In genomic region chr13:69640126-69640525, GRCm38 (mm10) we compare ENCODE assay signal across 22 mouse cellular contexts.
"Had no signal": no experiment of that assay in that cellular context is flagged by ENCODE, and none has a peak within 500 bp of the region (broad histone marks: within the 10 kb centered on the region; RNA-seq: fewer than 3 reads in every experiment).

No protein-coding gene starts in this region.

- H3K9ac ChIP-seq: forebrain, postnatal 0 days; heart, embryonic 12.5 days; hindbrain, embryonic 13.5 days; hindbrain, embryonic 15.5 days; kidney, embryonic 15.5 days; limb, embryonic 13.5 days; limb, embryonic 15.5 days; liver, embryonic 14.5 days had no signal

- ATAC-seq: forebrain, postnatal 0 days; hindbrain, postnatal 0 days; intestine, embryonic 16.5 days had no signal

- DNase-seq: forebrain, postnatal 0 days; gastrocnemius, postnatal 14 days; gastrocnemius, postnatal 36 days; heart, adult 18-20 months; kidney, adult 11 months; kidney, adult 2 months; kidney, adult 9 months; kidney, postnatal 14 days; kidney, postnatal 36 days; layer of hippocampus, adult 9-11 months; layer of hippocampus, postnatal 36 days; left cerebral cortex, postnatal 4 days had no signal

- H3K4me2 ChIP-seq: heart, embryonic 12.5 days; hindbrain, embryonic 13.5 days; hindbrain, embryonic 15.5 days; kidney, embryonic 15.5 days; limb, embryonic 13.5 days; limb, embryonic 15.5 days had no signal

- H3K9me3 ChIP-seq: heart, embryonic 12.5 days; hindbrain, embryonic 13.5 days; hindbrain, embryonic 15.5 days; kidney, embryonic 15.5 days; limb, embryonic 13.5 days; limb, embryonic 15.5 days had no signal

- H3K4me3 ChIP-seq: heart, embryonic 12.5 days; hindbrain, embryonic 13.5 days; hindbrain, embryonic 15.5 days; kidney, embryonic 15.5 days; limb, embryonic 13.5 days; limb, embryonic 15.5 days had no signal

- H3K4me1 ChIP-seq: heart, embryonic 12.5 days; hindbrain, embryonic 13.5 days; hindbrain, embryonic 15.5 days; kidney, embryonic 15.5 days; limb, embryonic 13.5 days; limb, embryonic 15.5 days had no signal

- H3K27me3 ChIP-seq: heart, embryonic 12.5 days; hindbrain, embryonic 13.5 days; hindbrain, embryonic 15.5 days; kidney, embryonic 15.5 days; limb, embryonic 13.5 days; limb, embryonic 15.5 days had no signal

- H3K27ac ChIP-seq: hindbrain, embryonic 13.5 days; hindbrain, embryonic 15.5 days; hindbrain, postnatal 0 days; kidney, embryonic 15.5 days; kidney, postnatal 0 days; limb, embryonic 13.5 days; limb, embryonic 15.5 days; liver, embryonic 14.5 days had no signal
